Mouse (Mus musculus): ENCODE measurements around the gene Ddah2. TPM values are rescaled to one million over a fixed set of nuclear protein-coding genes. Genes with fewer than 3 reads are reported as not detected.

Gene Ddah2
- polyA plus RNA-seq, 1 experiment from 2014 or later: 15.8 TPM

DNA sequence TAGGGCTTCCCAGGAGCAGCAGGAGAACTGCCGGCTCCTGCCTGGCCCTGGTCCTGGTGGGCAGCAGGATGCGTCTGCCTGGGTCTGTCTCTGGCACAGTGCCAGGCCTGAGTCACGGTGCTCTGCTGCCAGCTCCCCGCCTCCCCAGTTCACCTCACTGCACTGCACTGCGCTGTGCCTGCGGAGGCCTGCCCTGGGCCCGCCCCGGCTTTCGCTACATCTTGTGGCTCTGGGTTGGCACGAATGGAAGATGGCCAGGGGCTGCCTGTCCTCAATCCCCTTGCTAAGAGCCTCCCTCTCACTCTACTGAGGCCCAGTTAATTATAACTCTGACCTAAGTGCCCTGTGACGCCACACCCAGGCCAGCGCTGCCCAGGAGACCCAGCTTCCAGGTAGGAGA is 42.5 kb upstream of the Ddah2 start, which contains the start of gene Vwa7:
Gene Vwa7 (plus strand): TSS at position 204 of the 400 bp plus-strand sequence.
- ATAC-seq: peak; percentile 37
- Histone ChIP-seq H3K9ac (replicated peaks) (no peak within 1 kb of the TSS), H3K4me1 (ENCODE audit: insufficient read depth) (peaks cover 4% of the 10 kb centered on the region), H3K4me3 (ENCODE audit: low read depth, low read length) (no peak within 1 kb of the TSS), H3K4me2 (ENCODE audit: low read depth, low read length) (no peak within 1 kb of the TSS), H3K36me3 (replicated peaks; ENCODE audit: insufficient read depth, low read length) (peaks cover 52% of the 10 kb centered on the region), H3K9me3 (ENCODE audit: low read length) (no peaks in the 10 kb centered on the region), H3K27ac (ENCODE audit: low read depth) (no peak within 1 kb of the TSS), H3K27me3 (ENCODE audit: insufficient read depth, low read length) (no peaks in the 10 kb centered on the region)
- peak; percentile 47 for DNase-seq
- 46% methylated on average over 11 of the region's 12 CpGs for WGBS (ENCODE audit: insufficient replicate concordance)
- TF ChIP-seq EP300 (IDR thresholded peaks at IDR 0.05; ENCODE audit: low read depth): no peak
- no peak for TF ChIP-seq CTCF (IDR thresholded peaks at IDR 0.05; ENCODE audit: low read depth)

DNA sequence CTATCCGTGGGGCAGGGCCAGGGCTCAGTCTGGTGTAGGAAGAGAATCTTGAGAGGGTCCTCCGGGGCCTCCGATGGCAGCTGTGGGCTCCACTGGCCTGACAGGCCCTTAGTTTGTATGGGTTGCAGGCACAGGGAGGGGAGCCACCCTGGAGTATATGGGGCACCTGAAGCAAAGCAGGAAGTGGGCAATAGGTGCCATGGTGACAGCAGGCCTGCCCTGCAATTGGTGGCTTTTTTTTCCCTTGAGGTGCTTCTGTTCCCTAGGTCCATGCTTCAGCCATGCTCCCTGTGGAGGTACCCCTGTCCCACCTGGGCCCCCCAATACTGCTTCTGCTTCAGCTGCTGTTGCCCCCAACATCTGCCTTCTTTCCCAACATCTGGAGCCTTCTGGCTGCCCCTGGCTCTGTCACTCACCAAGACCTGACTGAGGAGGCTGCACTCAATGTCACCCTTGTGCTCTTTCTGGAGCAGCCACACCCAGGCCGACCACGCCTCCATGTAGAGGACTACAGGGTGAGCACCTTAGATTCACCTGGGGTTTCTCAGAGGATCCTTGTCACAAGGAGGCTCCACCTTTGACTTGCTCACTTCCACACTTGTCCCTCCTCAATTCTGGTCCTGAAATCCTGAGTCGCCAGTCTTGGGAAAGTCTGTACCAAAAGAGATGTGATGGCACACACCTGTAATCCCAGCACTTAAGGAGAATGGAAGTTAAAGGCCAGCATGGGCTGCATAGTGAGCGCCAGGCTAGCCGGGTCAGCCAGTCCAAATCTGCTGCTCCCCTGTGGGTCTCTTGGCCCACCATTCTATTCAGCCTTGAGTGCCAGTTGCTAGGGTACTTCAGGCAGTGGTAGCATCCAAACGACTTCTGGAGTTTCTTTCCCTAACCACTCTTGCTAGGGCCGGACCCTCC is 41.8 kb upstream of the Ddah2 start:
- DNase-seq (peak; percentile 18), ATAC-seq (peak; percentile 8; the same call in 1 of the 2 replicates)
- 75% methylated on average over 10 of the region's 10 CpGs for WGBS (ENCODE audit: insufficient replicate concordance)
- Histone ChIP-seq H3K27ac (ENCODE audit: low read depth) (no peak overlapping the region), H3K4me1 (ENCODE audit: insufficient read depth) (peaks cover 10% of the 10 kb centered on the region), H3K9me3 (ENCODE audit: low read length) (no peaks in the 10 kb centered on the region), H3K27me3 (ENCODE audit: insufficient read depth, low read length) (no peaks in the 10 kb centered on the region), H3K4me3 (ENCODE audit: low read depth, low read length) (no peak overlapping the region), H3K36me3 (replicated peaks; ENCODE audit: insufficient read depth, low read length) (peaks cover 45% of the 10 kb centered on the region), H3K4me2 (ENCODE audit: low read depth, low read length) (no peak overlapping the region), H3K9ac (replicated peaks) (no peak overlapping the region)
- TF ChIP-seq EP300 (IDR thresholded peaks at IDR 0.05; ENCODE audit: low read depth) (no peak), CTCF (IDR thresholded peaks at IDR 0.05; ENCODE audit: low read depth) (no peak)

DNA sequence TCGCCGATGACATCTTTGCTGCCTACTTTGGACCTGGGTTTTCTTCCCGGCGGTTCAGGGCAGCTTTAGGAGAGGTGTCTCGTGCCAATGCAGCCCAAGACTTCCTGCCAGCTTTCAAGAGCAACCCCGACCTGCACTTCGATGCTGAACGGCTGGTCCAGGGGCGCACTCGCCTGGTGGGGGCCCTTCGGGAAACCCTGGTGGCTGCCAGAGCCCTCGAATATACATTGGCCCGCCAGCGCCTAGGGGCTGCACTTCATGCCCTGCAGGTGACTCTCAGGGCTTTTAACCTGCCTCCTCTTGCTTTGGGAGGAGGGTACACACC is 41.2 kb upstream of the Ddah2 start:
- DNase-seq (peak; percentile 15), ATAC-seq (no peak)
- Histone ChIP-seq H3K36me3 (replicated peaks; ENCODE audit: insufficient read depth, low read length) (peaks cover 39% of the 10 kb centered on the region), H3K4me3 (ENCODE audit: low read depth, low read length) (no peak overlapping the region), H3K4me2 (ENCODE audit: low read depth, low read length) (no peak overlapping the region), H3K27ac (ENCODE audit: low read depth) (no peak overlapping the region), H3K27me3 (ENCODE audit: insufficient read depth, low read length) (no peaks in the 10 kb centered on the region), H3K9me3 (ENCODE audit: low read length) (no peaks in the 10 kb centered on the region), H3K4me1 (ENCODE audit: insufficient read depth) (peaks cover 10% of the 10 kb centered on the region), H3K9ac (replicated peaks) (no peak overlapping the region)
- TF ChIP-seq EP300 (IDR thresholded peaks at IDR 0.05; ENCODE audit: low read depth) (no peak), CTCF (IDR thresholded peaks at IDR 0.05; ENCODE audit: low read depth) (no peak)
- WGBS (ENCODE audit: insufficient replicate concordance): 71% methylated on average over 14 of the region's 14 CpGs

DNA sequence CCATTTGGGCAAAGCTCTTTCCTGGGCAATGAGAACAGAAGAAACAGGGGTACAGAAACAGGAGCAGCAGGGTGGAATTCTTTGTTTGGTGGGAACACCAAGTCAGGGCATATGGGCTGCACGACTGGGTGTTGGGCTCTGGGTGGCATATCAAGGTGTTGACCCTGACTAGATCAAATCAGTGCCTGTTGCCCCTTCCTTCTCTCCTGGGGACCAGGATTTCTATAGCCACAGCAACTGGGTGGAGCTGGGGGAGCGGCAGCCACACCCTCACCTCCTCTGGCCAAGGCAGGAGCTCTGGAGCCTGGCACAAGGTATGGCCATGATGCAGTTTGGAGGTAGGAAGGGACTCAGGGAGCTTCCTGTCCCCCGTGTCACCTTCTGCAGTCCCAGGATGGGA is 40.7 kb upstream of the Ddah2 start:
- Histone ChIP-seq H3K9me3 (ENCODE audit: low read length) (no peaks in the 10 kb centered on the region), H3K9ac (replicated peaks) (no peak overlapping the region), H3K4me1 (ENCODE audit: insufficient read depth) (peaks cover 12% of the 10 kb centered on the region), H3K27me3 (ENCODE audit: insufficient read depth, low read length) (0 out of 2 replicates have a peak, but pooled peaks cover under 1% of the 10 kb centered on the region), H3K4me3 (ENCODE audit: low read depth, low read length) (no peak overlapping the region), H3K27ac (ENCODE audit: low read depth) (no peak overlapping the region), H3K36me3 (replicated peaks; ENCODE audit: insufficient read depth, low read length) (peaks cover 34% of the 10 kb centered on the region), H3K4me2 (ENCODE audit: low read depth, low read length) (no peak overlapping the region)
- no peak for TF ChIP-seq EP300 (IDR thresholded peaks at IDR 0.05; ENCODE audit: low read depth)
- no peak for TF ChIP-seq CTCF (IDR thresholded peaks at IDR 0.05; ENCODE audit: low read depth)
- no peak for ATAC-seq
- 73% methylated on average over 3 of the region's 3 CpGs for WGBS (ENCODE audit: insufficient replicate concordance)
- peak; percentile 11 for DNase-seq

DNA sequence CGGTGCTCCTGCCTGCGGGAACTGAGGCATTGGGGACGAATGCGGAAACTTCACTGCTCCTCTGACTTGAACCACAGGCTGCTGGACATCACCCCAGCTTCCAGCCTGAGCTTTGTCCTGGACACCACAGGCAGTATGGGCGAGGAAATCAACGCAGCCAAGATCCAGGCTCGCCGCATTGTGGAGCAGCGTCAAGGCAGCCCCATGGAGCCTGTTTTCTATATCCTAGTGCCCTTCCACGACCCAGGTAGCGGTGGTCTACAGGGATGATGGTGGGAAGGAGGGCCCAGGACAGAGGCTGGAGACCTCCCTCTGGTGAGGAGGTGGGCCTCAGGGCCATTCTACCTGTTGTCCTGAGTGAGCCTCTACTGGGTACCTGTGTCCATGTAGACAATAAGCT is 38.9 kb upstream of the Ddah2 start:
- Histone ChIP-seq H3K27me3 (ENCODE audit: insufficient read depth, low read length) (0 out of 2 replicates have a peak, but pooled peaks cover 3% of the 10 kb centered on the region), H3K9me3 (ENCODE audit: low read length) (no peaks in the 10 kb centered on the region), H3K4me1 (ENCODE audit: insufficient read depth) (peaks cover 25% of the 10 kb centered on the region), H3K27ac (ENCODE audit: low read depth) (no peak overlapping the region), H3K9ac (replicated peaks) (no peak overlapping the region), H3K4me2 (ENCODE audit: low read depth, low read length) (no peak overlapping the region), H3K4me3 (ENCODE audit: low read depth, low read length) (no peak overlapping the region), H3K36me3 (replicated peaks; ENCODE audit: insufficient read depth, low read length) (peaks cover 17% of the 10 kb centered on the region)
- no peak for TF ChIP-seq EP300 (IDR thresholded peaks at IDR 0.05; ENCODE audit: low read depth)
- no peak for TF ChIP-seq CTCF (IDR thresholded peaks at IDR 0.05; ENCODE audit: low read depth)
- no peak for ATAC-seq
- peak; percentile 13 for DNase-seq
- 81% methylated on average over 11 of the region's 11 CpGs for WGBS (ENCODE audit: insufficient replicate concordance)

DNA sequence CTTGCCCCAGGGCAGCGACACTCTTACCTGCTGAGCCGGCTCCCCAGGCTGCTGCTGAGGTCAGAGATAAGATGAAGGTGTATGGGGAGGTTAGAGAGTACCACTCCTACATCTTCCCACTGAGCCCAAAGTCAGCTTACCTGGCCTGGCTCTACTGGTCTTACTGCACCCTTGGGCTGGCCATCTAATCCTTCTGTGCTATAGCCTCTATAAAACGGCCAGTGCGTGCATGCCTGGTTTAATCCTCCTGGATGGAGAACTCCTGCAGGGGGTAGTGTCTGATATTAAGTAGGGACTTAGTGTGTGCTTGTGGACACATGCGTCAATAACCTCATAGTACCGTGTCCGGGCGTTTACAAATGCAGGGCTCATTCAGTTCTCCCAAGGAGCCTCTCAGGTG is 38.3 kb upstream of the Ddah2 start:
- DNase-seq (peak; percentile 13), ATAC-seq (no peak)
- Histone ChIP-seq H3K4me2 (ENCODE audit: low read depth, low read length) (no peak overlapping the region), H3K36me3 (replicated peaks; ENCODE audit: insufficient read depth, low read length) (peaks cover 10% of the 10 kb centered on the region), H3K4me1 (ENCODE audit: insufficient read depth) (peaks cover 25% of the 10 kb centered on the region), H3K27ac (ENCODE audit: low read depth) (no peak overlapping the region), H3K27me3 (ENCODE audit: insufficient read depth, low read length) (0 out of 2 replicates have a peak, but pooled peaks cover 3% of the 10 kb centered on the region), H3K9me3 (ENCODE audit: low read length) (no peaks in the 10 kb centered on the region), H3K4me3 (ENCODE audit: low read depth, low read length) (no peak overlapping the region), H3K9ac (replicated peaks) (no peak overlapping the region)
- 87% methylated on average over 8 of the region's 8 CpGs for WGBS (ENCODE audit: insufficient replicate concordance)
- no peak for TF ChIP-seq EP300 (IDR thresholded peaks at IDR 0.05; ENCODE audit: low read depth)
- TF ChIP-seq CTCF (IDR thresholded peaks at IDR 0.05; ENCODE audit: low read depth): no peak

Data from liver, postnatal 0 days (tissue).